Mouse (Mus musculus): ENCODE results near the gene Tnrc6c.

DNA sequence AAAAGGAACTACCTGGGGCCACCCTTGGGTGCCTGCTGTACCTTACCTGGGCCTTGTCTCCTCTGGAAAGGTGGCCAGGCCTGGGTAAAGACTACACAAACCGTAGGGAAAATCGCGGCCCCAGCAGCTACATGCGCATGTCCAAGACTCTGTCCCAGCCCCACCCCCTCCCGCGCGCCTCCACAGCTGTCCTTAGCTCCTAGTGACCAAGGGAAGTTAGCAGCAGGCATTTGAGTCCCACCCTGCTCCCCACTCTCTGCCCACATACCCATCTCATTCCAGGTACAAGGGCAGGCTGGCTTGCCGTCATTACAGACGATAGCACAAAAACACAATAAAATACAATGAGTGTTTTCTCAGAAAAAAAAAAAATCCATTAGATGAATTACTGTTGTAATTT lies 48.0 kb upstream of the Tnrc6c start:
- TF ChIP-seq EP300 (IDR thresholded peaks at IDR 0.05; ENCODE audit: low read depth), result no peak
- TF ChIP-seq CTCF (IDR thresholded peaks at IDR 0.05; ENCODE audit: low read depth), result no peak

All from liver, postnatal 0 days (tissue).